1 mouse cellular context compared by ENCODE assay signal in genomic region chr13:21225206-21225605, GRCm38 (mm10).
TF ChIP-seq lines count a peak whose summit lies in the region.

No protein-coding gene starts in this region.

TF ChIP-seq in CH12.LX, 34 proteins besides CTCF, POLR2A, EP300 and RAD21 (continued from another document):
- TF ChIP-seq ZNF384 (IDR thresholded peaks at IDR 0.05; ENCODE audit: low read depth, low read length) (no peak), TBP (conservative IDR thresholded peaks at IDR 0.05; ENCODE audit: low read depth, low read length) (no peak), KAT2A (IDR thresholded peaks at IDR 0.05; ENCODE audit: insufficient replicate concordance, low read length) (no peak), CHD1 (IDR thresholded peaks at IDR 0.05; ENCODE audit: low read depth, low read length) (no peak), MAX (IDR thresholded peaks at IDR 0.05; ENCODE audit: low read length) (no peak), USF1 (IDR thresholded peaks at IDR 0.05; ENCODE audit: low read depth, low read length) (no peak), MYC (IDR thresholded peaks at IDR 0.05; ENCODE audit: low read depth, low read length) (no peak), NRF1 (IDR thresholded peaks at IDR 0.05; ENCODE audit: low read depth, low read length) (no peak)
